Mouse (Mus musculus) urinary bladder, postnatal 4 days (tissue): ENCODE results near the gene Tmem178.

Experiments used
- DNase-seq, 2 experiments: peaks; one replicate each; pipeline ENCODE4 v3.0.0; 2021 to 2022; ENCODE audit warnings: low spot score in 2 of 2

Tmem178 gene

DNA sequence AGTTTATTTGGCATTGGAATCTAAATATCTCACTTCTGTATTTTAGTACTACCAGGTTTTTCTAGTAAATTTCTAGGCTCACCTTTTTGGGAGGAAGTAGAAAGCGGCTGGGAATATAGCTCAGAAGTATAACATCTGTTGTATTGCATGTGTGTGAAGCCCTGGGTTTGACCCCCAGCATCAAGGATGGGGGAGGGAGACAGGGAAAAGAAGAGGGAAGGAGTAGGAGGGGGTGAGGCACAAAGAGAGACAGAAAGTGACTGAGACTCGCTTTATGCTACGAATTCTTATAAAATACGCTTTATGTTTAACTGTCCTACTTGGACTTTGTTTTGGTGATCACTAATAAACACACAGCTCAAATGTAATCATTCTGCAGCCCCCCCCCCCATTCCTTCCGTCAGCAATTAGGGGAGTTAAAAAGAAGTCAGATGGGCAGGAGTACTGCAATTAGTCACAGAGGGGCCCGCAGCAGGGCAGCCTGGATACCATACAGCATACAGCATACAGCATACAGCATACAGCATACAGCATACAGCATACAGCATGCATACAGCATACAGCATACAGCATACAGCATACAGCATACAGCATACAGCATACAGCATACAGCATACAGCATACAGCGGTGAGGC lies 103.6 kb downstream of the Tmem178 start:
- no peak for DNase-seq
